Comparison of ENCODE assay signal across 8 mouse cellular contexts in the genomic region with DNA sequence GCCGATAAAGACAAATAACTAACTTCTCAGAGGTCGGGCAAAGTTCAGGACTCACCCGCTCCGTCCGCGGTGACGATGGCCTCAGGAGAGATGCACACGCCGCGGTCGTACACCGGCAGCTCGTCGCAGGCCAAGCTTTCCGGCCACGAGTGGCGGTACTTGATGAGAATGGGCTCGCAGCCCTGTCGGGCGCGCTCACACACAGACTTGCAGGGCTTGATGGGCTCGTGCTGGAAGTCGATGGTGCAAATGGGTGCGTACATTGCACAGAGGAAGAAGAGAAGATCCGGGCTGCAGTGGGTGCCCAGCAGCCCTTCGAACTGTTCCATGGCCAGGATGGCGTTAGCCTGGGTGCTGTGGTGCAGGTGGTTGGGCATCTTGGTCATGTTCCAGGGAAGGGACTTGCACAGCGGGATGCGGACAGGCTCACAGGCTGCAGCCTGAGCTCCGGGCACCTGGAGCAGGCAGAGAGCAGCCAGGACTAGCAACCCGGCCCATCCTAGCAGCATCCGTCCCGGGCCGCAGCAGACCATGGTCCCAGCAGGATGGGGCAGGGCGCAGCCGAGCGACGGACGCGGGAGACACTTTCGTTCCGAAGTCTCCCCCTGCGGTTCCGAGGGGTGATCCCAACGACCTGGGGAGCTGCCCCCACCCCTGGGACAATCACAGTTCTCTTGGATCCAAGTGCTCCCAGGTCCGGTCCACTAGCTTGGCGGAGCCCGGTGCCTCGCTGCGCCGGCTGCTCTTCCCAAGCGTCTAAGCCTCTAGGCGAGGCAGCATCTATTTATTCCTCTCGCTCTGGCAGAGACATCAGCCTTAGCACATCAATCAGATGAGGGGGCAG. TPM values are rescaled to one million over a fixed set of nuclear protein-coding genes. Genes with fewer than 3 reads are reported as not detected.
DNase-seq lines count a peak whose midpoint lies in the region; ATAC-seq and TF ChIP-seq lines count a peak whose summit lies in the region.

No protein-coding gene starts in this region.

- H3K4me1 ChIP-seq in ES-E14 (ENCODE audit: control insufficient read depth in 2 of 2, insufficient read depth in 2 of 2, low read length in 2 of 2, poor library complexity in 1 of 2), result peaks cover 0 to 2% of the 10 kb centered on the region in 2 experiments; a peak in 1 of 4 replicates
- H3K4me1 ChIP-seq in forebrain, embryonic 12.5 days, result peaks cover 16% of the 10 kb centered on the region

- under 1% methylated on average over 54 of the region's 54 CpGs for WGBS in forebrain, embryonic 12.5 days

- TF ChIP-seq CTCF in brain, embryonic 14.5 days (IDR thresholded peaks at IDR 0.05; ENCODE audit: borderline replicate concordance, extremely low read depth, insufficient read depth, insufficient read length), result no peak

- H3K9ac ChIP-seq in ES-E14 (ENCODE audit: insufficient read depth, low read depth, low read length, poor library complexity, severe bottlenecking), result no peak overlapping the region
- H3K9ac ChIP-seq in forebrain, embryonic 12.5 days, result peak overlapping the region; percentile 59

- in situ Hi-C loops in ES-E14 (cut with MboI; ENCODE audit: low sequenced_read_pairs in 2 of 2, unreplicated experiment in 2 of 2), result no loop called here

- no peak for TF ChIP-seq POLR2A in brain, embryonic 14.5 days (IDR thresholded peaks at IDR 0.05; ENCODE audit: borderline replicate concordance, extremely low read depth, insufficient read depth, insufficient read length, poor library complexity, severe bottlenecking)

- peaks cover 45% of the 10 kb centered on the region for H3K27me3 ChIP-seq in forebrain, embryonic 12.5 days

- no peak overlapping the region for H3K27ac ChIP-seq in ES-E14 (ENCODE audit: insufficient read depth, low read depth, low read length, poor library complexity, severe bottlenecking)
- H3K27ac ChIP-seq in forebrain, embryonic 12.5 days, result no peak overlapping the region

- ATAC-seq in forebrain, embryonic 12.5 days (ENCODE audit: low FRiP score), result peak; percentile 71

- intact Hi-C loops in heart, postnatal 25 days (cut with DNase I), result loop anchor here (5.0 kb wide), 1 partner anchor 89 kb away; no protein-coding TSS in a partner anchor

- no peaks in the 10 kb centered on the region for H3K36me3 ChIP-seq in ES-E14 (ENCODE audit: control insufficient read depth, insufficient read depth, low read length, poor library complexity, severe bottlenecking)
- no peaks in the 10 kb centered on the region for H3K36me3 ChIP-seq in forebrain, embryonic 12.5 days (replicated peaks)

- H3K9me3 ChIP-seq in ES-E14 (ENCODE audit: control insufficient read depth, insufficient read depth, low read depth, low read length), result no peaks in the 10 kb centered on the region
- no peaks in the 10 kb centered on the region for H3K9me3 ChIP-seq in forebrain, embryonic 12.5 days

- DNase-seq in ES-E14 (ENCODE audit: low read depth, low spot score), result peak; percentile 20
- peak; percentile 73 for DNase-seq in brain, embryonic 14.5 days (ENCODE audit: low read depth)
- peak; percentile 4 for DNase-seq in heart, postnatal 25 days (ENCODE audit: low spot score)
- DNase-seq in kidney, postnatal 4 days, result peak; percentile 56 to 65
- DNase-seq in lung, postnatal 10 days, result peak; percentile 9
- peak; percentile 13 for DNase-seq in right cerebral cortex, adult 18-20 months
- no peak for DNase-seq in thymus, postnatal 0 days (ENCODE audit: low spot score)

- H3K4me3 ChIP-seq in ES-E14 (ENCODE audit: insufficient read depth in 1 of 2, low read depth in 1 of 2, low read length in 2 of 2, poor library complexity in 1 of 2, severe bottlenecking in 1 of 2), result peak overlapping the region; percentile 58 to 60
- peak overlapping the region; percentile 56 for H3K4me3 ChIP-seq in forebrain, embryonic 12.5 days (replicated peaks)

- peak overlapping the region; percentile 98 for H3K4me2 ChIP-seq in forebrain, embryonic 12.5 days

TF ChIP-seq in ES-E14, 5 proteins besides CTCF, POLR2A, EP300 and RAD21:
- TF ChIP-seq ZC3H11A (IDR thresholded peaks at IDR 0.05; ENCODE audit: borderline replicate concordance, low read depth, low read length), result no peak
- no peak for TF ChIP-seq MAFK (IDR thresholded peaks at IDR 0.05; ENCODE audit: insufficient read depth, low read depth, low read length)
- TF ChIP-seq ZNF384 (IDR thresholded peaks at IDR 0.05; ENCODE audit: low read depth, low read length), result no peak
- TF ChIP-seq CHD2 (IDR thresholded peaks at IDR 0.05; ENCODE audit: low read depth, low read length), result no peak
- TF ChIP-seq HCFC1 (IDR thresholded peaks at IDR 0.05; ENCODE audit: borderline replicate concordance, insufficient read depth, low read length), result no peak

RNA-seq across cellular contexts. Expression of gene Frzb, which starts 0.9 kb away (rescaled TPM):
- total RNA-seq in ES-E14 (2012; rRNA removed), result 0.11 and 0.98 TPM in 2 replicates
- 2.3 and 5.1 TPM in 2 replicates for polyA plus RNA-seq in brain, embryonic 14.5 days (2012; rRNA removed)
- polyA plus RNA-seq in forebrain, embryonic 12.5 days (2016; fragmentation: Nextera tagmentation; extraction: Ambion mirVana), result 8.8 and 11.5 TPM in 2 replicates
- total RNA-seq in heart, postnatal 25 days (2021), result 1 to 10 TPM; 5.9 to 6.1 TPM
- 0.10 and 0.28 TPM in 2 replicates for polyA plus RNA-seq in thymus, postnatal 0 days (2015; fragmentation: Nextera tagmentation; extraction: Ambion mirVana)
